Mouse (Mus musculus) erythroid progenitor cell, adult 5-6 weeks (primary cell): ENCODE results near the gene Egr4. TPM values are rescaled to one million over a fixed set of nuclear protein-coding genes. Genes with fewer than 3 reads are reported as not detected.

ENCODE experiments used
- ATAC-seq: replicated peaks from 2 replicates; pipeline ENCODE4 v1.8.0; 2016; ENCODE audit warnings: moderate number of reproducible peaks, mild to moderate bottlenecking, moderate TSS enrichment, inconsistent platforms; ENCODE audit not compliant: poor library complexity, low FRiP score, severe bottlenecking
- total RNA-seq, 2 experiments: library from RNA; stranded (forward) in 1 of 2; stranded (reverse) in 1 of 2; fragments of 150-400 nt in 1 of 2; fragments of 186-747, 209-891 nt in 1 of 2; gene quantifications; 2 replicates each; pipeline versions ENCODE4 v1.2.3 to v1.2.4; 2015 to 2017; ENCODE audit warnings: low replicate concordance in 2 of 2

The Egr4 gene
- total RNA-seq (2015; ENCODE audit: low replicate concordance) (not detected in 2 replicates), total RNA-seq (2017; ENCODE audit: low replicate concordance) (not detected in 2 replicates)

GRCm38 (mm10) chr6:85513531-85513910 is at the start of gene Egr4:
Gene Egr4 (minus strand): TSS chr6:85513589.
- ATAC-seq: no peak

- ATAC-seq: no peak
Observed at GRCm38 (mm10) chr6:85562374-85562773, 49.0 kb upstream of the Egr4 start.

GRCm38 (mm10) chr6:85547642-85548041 is 34.3 kb upstream of the Egr4 start:
- ATAC-seq: no peak

DNA sequence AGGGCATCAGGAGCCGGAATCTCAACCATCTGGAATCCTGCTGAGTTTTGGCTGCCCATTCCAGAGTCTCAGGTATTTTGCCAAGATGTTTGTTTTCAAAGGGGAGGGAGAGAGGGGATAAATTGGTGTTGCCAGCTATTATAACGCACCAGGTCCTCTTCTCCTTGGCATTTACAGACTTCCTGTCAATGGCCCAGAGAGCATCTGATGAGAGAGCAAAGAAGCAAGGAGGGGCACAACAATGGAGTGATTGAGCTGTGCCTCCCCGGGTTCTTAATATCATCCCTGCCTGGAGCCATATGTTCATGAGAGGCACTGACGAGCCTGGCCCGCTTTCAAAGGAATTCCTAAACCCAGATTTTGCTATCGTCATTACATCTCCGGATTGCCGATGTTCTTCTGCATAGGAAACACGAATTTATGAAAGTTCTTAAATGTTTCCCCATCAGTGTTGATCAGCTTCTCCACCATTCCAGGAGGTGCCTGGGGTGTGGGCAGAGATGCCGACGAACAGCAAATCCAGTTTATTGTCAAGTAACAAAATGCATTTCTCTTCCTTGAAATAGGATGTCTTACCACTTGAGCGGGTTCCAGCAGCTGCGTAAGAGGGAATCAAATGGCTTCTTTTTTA is 31.0 kb upstream of the Egr4 start:
- no peak for ATAC-seq

- no peak for ATAC-seq
Observed at GRCm38 (mm10) chr6:85543351-85544175, 30.2 kb upstream of the Egr4 start.

DNA sequence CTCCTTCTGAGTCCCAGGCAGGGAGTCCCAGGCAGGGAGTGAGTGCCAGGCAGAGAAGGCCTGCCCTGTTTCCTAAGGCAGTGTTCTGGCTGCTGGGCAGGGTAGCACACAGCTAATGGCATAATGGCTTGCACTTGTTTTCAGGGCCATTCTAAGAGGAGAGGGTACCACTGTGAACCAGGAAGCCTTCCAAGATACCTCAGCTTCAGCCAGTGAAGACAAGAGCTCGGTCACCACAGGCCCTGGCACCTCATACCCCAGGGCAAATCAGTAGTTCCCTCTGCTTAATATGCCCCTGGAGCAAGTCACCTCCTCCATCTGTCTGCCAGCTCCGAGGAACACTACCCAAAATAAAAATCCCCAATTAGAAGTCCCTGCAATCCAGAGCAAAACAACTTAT is 9.4 kb upstream of the Egr4 start:
- no peak for ATAC-seq

- ATAC-seq: no peak
Observed at GRCm38 (mm10) chr6:85522026-85522425, 8.6 kb upstream of the Egr4 start.

DNA sequence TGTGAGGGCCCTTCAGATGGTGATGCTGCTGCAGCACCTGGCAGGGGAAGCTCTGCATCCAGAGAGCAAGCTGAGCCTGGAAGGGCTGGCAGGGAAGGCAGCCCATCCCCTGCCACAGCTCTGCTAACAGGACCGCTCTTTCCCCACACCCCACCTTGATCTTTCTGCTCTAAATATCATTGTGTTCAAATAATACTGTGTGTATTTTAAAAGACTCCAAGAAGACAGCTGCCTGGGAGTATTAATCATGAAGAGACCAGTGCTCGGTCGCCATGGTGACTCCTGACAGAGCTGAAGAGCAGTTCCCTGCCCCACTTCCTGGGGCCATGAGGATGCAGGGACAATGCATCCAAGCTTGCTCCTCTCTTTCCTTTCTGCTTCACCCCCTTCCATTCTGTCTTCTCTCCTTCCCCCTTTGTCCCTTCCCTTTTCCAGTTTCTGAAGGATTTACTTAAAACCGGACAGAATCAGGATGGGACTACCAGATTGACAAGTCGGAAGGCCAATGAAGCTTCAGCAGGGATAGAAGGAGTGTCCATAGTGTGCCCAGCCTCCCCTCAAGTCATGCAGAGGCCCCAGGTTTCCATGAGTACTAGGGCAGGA is 4.8 kb upstream of the Egr4 start:
- no peak for ATAC-seq

DNA sequence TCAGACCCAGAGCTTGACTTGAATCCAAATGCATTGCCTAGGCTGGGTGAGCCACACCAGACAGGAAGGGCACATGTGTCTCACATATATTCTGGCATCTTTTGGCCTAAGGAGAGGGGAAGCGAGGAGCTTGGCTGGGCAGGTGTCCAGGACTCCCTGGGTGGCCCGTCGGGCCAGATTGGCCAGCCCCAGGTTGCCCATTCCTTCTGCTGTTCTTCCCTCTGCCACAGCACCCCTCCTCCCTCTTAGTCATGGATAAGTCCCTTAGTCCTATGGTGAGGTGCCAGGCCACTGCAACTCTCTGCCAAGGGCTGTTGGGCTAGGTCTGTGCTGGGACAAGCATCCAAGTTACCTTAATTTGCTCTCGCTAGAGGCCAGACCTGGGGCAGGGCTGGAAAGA is 2.6 kb upstream of the Egr4 start:
- no peak for ATAC-seq

GRCm38 (mm10) chr6:85512577-85513530 is 535 bp downstream of the Egr4 start:
- ATAC-seq: no peak

- ATAC-seq: no peak
Observed at GRCm38 (mm10) chr6:85512056-85512440, 1.3 kb downstream of the Egr4 start.

DNA sequence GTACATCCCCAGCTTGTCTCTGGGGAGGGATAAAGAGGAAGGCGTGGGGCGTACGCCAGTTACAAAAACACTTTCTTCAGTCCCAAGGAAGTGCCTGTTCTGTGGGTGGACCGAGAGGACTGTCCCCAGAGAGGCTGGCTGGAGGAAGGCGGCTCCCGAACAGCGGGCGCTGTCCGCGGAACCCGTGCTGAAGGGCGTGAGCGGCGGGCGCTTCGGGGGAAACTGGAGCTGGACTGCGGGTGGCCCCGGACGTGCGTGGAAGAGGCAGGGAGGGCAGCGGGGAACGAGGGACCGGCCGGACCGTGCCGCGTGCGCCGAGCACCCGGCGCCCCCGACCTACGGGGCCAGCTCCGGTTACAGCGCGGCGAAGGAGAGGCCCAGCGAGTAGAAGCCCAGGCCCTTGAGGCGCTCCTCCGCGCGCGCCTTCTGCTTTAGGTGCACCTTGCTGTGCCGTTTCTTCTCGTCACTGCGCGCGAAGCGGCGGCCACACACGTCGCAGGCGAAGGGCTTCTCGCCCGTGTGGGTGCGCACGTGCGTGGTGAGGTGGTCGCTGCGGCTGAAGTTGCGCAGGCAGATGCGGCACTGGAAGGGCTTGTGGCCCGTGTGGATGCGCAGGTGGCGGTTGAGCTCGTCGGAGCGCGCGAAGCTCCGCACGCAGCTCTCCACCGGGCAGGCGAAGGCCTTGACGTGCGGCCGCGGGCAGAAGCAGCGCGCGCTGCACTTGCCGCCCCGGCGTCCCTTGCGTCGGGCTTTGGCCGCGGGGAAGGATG is 1.9 kb downstream of the Egr4 start:
- no peak for ATAC-seq

- no peak for ATAC-seq
Observed at GRCm38 (mm10) chr6:85510476-85510875, 2.9 kb downstream of the Egr4 start.

DNA sequence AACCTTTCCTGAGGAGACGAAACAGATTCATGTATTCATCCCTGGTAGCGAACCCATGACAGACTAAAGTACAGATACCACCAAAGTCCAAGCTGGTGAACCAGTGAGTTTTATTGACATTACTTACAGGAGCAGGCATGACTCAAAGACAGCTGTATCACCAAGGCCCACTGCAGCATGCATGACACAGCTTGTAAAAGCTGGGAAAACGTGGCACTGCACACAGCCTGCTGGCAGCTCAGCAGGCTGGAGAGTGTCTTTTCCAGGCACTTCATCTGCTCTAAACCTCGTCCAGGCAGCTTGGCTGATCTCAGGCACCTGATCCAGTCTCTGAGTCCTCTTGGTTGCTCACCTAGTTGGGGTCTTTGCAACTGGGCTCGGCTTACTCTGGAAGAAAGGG is 4.8 kb downstream of the Egr4 start:
- ATAC-seq: no peak

DNA sequence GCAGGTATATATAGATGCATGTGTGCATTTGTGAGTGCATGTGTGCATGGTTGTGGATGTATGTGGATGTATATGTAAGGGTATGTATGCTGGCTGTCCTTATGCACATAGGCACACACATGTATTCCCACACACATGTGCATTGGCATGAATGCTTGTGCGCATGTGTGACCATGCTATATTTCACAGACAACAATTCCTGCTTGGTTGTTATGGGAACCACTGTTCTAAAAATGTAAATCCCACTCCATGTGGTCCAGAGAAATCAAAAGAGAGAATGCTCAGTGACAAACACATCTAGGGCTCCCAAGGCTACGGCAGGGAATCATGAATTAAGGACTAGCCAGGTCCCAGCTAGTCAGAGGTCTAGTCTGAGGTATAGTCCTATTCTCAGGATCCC is 8.5 kb downstream of the Egr4 start:
- ATAC-seq: no peak

GRCm38 (mm10) chr6:85502911-85503250 is 10.5 kb downstream of the Egr4 start, which contains the start of gene Fbxo41:
Gene Fbxo41 (minus strand): TSS chr6:85502994.
- no peak for ATAC-seq

DNA sequence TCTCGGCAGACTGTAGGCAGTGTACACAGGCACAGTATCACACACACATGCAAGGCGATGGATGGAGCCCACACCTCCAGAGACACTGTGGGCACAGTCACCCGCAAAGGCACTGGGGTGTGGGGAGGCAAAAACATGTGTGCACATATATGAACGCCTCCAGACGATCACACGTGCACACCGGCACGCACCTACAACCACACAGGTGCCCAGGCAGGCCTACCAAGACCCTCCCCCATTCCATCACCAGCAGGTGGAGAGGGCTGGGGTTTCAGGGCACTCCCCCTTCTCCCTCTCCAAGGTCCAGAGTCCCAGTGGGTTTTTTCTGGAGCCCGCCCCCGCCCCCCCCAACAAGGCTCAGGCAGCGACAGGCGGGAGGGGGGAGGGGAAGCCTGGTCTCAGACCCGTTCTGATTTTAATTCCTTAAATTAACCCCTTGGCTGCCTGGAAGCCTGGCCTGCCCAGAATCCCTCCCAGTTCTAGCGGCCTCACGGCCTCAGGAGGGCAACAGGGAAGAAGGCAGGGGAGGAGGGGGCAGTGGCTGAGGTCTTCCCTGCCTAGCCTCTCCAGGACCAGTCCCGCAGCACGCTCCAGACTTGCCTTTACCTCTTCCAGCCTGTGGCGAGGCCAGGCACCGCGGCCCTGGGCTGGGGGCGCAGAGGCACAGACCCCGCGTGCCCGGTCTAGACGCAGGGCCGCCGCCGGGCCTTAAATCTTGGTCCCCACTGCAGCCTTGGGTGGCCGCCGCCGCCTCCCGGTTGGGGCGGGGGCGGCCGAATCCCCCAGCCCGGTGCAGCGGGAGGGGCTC is 11.1 kb downstream of the Egr4 start:
- no peak for ATAC-seq

DNA sequence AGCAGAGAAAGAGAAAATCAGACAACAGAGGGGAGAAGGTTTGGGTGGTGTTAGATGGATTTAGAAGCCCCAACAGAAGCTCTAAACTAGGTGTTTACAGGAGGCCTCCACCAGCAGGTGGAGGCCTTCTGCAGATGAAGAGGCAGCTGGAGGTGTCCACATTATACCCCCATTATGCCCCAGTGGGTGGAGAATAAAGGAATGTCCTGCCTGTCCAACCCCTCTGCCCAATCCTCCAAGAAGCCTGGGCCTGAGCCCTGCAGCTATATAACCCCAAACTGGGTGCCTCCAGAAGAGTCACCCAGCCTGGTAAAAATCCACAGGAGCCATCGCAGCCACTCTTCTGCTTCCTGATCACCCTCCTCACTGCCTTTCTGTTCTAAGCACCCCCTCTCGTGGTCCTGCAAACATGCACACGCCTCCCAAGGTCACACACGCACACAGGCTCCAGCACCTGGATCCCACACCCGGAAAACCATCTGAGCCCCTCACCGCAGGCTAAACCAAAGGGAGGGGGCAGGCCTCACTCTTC is 11.8 kb downstream of the Egr4 start:
- ATAC-seq: no peak
